21 mouse cellular contexts compared by ENCODE assay signal in the genomic region with DNA sequence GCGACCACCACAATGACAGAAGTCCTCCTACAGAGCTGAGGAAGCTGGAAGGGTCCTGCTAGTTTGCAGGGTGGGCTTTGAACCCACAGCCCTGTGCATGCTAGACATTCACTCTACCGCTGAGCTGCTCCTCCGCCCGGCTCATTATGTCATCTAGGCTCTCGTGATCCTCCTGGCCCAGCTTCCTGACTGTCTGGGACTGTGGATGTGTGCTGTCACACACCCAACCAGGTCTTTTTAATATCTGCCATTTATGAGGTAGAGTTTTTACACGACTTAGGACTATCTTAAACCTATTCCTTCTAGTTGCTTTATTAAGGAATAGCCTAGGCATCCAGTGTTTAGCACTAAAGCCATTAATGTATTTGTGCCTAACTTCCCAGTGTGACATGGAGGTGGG. TPM values are rescaled to one million over a fixed set of nuclear protein-coding genes. Genes with fewer than 3 reads are reported as not detected.
DNase-seq lines count a peak whose midpoint lies in the region; ATAC-seq and TF ChIP-seq lines count a peak whose summit lies in the region.
"Had no signal": no experiment of that assay in that cellular context is flagged by ENCODE, and none has a peak within 500 bp of the region (broad histone marks: within the 10 kb centered on the region; RNA-seq: fewer than 3 reads in every experiment).

No protein-coding gene starts in this region.

- H3K4me2 ChIP-seq in embryonic facial prominence, embryonic 13.5 days: no peak overlapping the region
- H3K4me2 ChIP-seq in midbrain, embryonic 11.5 days: no peak overlapping the region
- no peak overlapping the region for H3K4me2 ChIP-seq in midbrain, postnatal 0 days (ENCODE audit: low read depth, low read length, poor library complexity, severe bottlenecking)

- H3K27ac ChIP-seq in embryonic facial prominence, embryonic 13.5 days: 0 out of 2 replicates have a peak overlapping the region, but pooled peaks have one; percentile 22
- no peak overlapping the region for H3K27ac ChIP-seq in embryonic facial prominence, embryonic 10.5 days (replicated peaks)
- H3K27ac ChIP-seq in midbrain, embryonic 11.5 days (ENCODE audit: low read depth, low read length): no peak overlapping the region
- H3K27ac ChIP-seq in midbrain, postnatal 0 days (ENCODE audit: low read depth, low read length): no peak overlapping the region

- H3K27me3 ChIP-seq in embryonic facial prominence, embryonic 13.5 days: no peaks in the 10 kb centered on the region
- no peaks in the 10 kb centered on the region for H3K27me3 ChIP-seq in embryonic facial prominence, embryonic 10.5 days (replicated peaks; ENCODE audit: low read depth, poor library complexity, severe bottlenecking)
- no peaks in the 10 kb centered on the region for H3K27me3 ChIP-seq in midbrain, embryonic 11.5 days (ENCODE audit: control insufficient read depth, insufficient read depth, low read length)
- no peaks in the 10 kb centered on the region for H3K27me3 ChIP-seq in midbrain, postnatal 0 days (ENCODE audit: insufficient read depth, low read length)
- H3K27me3 ChIP-seq: CH12.LX, Patski had no signal

- WGBS in embryonic facial prominence, embryonic 13.5 days: 85% methylated on average over 6 of the region's 6 CpGs
- 92% methylated on average over 6 of the region's 6 CpGs for WGBS in embryonic facial prominence, embryonic 10.5 days
- WGBS in midbrain, embryonic 11.5 days: 93% methylated on average over 6 of the region's 6 CpGs
- WGBS in midbrain, postnatal 0 days: 96% methylated on average over 6 of the region's 6 CpGs

- no peaks in the 10 kb centered on the region for H3K4me1 ChIP-seq in embryonic facial prominence, embryonic 13.5 days
- no peaks in the 10 kb centered on the region for H3K4me1 ChIP-seq in embryonic facial prominence, embryonic 10.5 days
- no peaks in the 10 kb centered on the region for H3K4me1 ChIP-seq in midbrain, embryonic 11.5 days (ENCODE audit: control insufficient read depth, insufficient read depth, low read length)
- H3K4me1 ChIP-seq in midbrain, postnatal 0 days (ENCODE audit: insufficient read depth, low read length): no peaks in the 10 kb centered on the region

- intact Hi-C loops in heart, postnatal 36 days (cut with DNase I): loop anchor here (10.0 kb wide), 1 partner anchor 731 kb away; no protein-coding TSS in a partner anchor

- H3K9me3 ChIP-seq in embryonic facial prominence, embryonic 13.5 days: no peaks in the 10 kb centered on the region
- H3K9me3 ChIP-seq in embryonic facial prominence, embryonic 10.5 days: no peaks in the 10 kb centered on the region
- H3K9me3 ChIP-seq in midbrain, embryonic 11.5 days (ENCODE audit: control insufficient read depth, low read length): no peaks in the 10 kb centered on the region
- no peaks in the 10 kb centered on the region for H3K9me3 ChIP-seq in midbrain, postnatal 0 days (ENCODE audit: low read length)
- H3K9me3 ChIP-seq: G1E had no signal

- no peak for TF ChIP-seq CTCF in midbrain, postnatal 0 days (IDR thresholded peaks at IDR 0.05)

- peaks cover 65% of the 10 kb centered on the region for H3K36me3 ChIP-seq in embryonic facial prominence, embryonic 13.5 days
- H3K36me3 ChIP-seq in embryonic facial prominence, embryonic 10.5 days (replicated peaks): peaks cover 71% of the 10 kb centered on the region
- peaks cover 4% of the 10 kb centered on the region; the same call in 1 of the 2 replicates for H3K36me3 ChIP-seq in midbrain, embryonic 11.5 days (ENCODE audit: control insufficient read depth, insufficient read depth, low read length)
- H3K36me3 ChIP-seq in midbrain, postnatal 0 days (ENCODE audit: insufficient read depth, low read length): peaks cover 37% of the 10 kb centered on the region

- no peak for ATAC-seq in embryonic facial prominence, embryonic 13.5 days (ENCODE audit: insufficient number of reproducible peaks, insufficient read depth, low FRiP score, low TSS enrichment, low read depth)
- no peak for ATAC-seq in midbrain, embryonic 11.5 days (ENCODE audit: low FRiP score)
- ATAC-seq in midbrain, postnatal 0 days (ENCODE audit: low FRiP score): no peak
- ATAC-seq: activated CD4-positive, CD25-positive, alpha-beta regulatory T cell, adult 4 months; CD4-positive, CD25-positive, alpha-beta regulatory T cell, adult 4 months; Patski had no signal

- no peak for DNase-seq in embryonic facial prominence, embryonic 10.5 days (ENCODE audit: low spot score)
- DNase-seq in heart, adult 11 months: peak; percentile 63
- no peak for DNase-seq in heart, postnatal 36 days
- peak; percentile 51 for DNase-seq in midbrain, embryonic 11.5 days (ENCODE audit: low spot score, missing footprints)
- no peak for DNase-seq in midbrain, postnatal 0 days (ENCODE audit: low spot score)
- DNase-seq: adrenal gland, adult 2 months; adrenal gland, adult 8-10 months; adrenal gland, postnatal 10 days; adrenal gland, postnatal 14 days; adrenal gland, postnatal 25 days; adrenal gland, postnatal 36 days; B cell, adult 2 months; cerebellum, adult 11 months; cerebellum, adult 11-12 months; cerebellum, adult 18-20 months had no signal

- no peak overlapping the region for H3K4me3 ChIP-seq in embryonic facial prominence, embryonic 13.5 days
- H3K4me3 ChIP-seq in embryonic facial prominence, embryonic 10.5 days: no peak overlapping the region
- no peak overlapping the region for H3K4me3 ChIP-seq in midbrain, embryonic 11.5 days (ENCODE audit: low read depth, low read length)
- H3K4me3 ChIP-seq in midbrain, postnatal 0 days (ENCODE audit: low read depth, low read length): no peak overlapping the region

- H3K9ac ChIP-seq in embryonic facial prominence, embryonic 13.5 days: no peak overlapping the region
- H3K9ac ChIP-seq in midbrain, embryonic 11.5 days (ENCODE audit: low read length): no peak overlapping the region
- H3K9ac ChIP-seq in midbrain, postnatal 0 days (replicated peaks; ENCODE audit: low read length, poor library complexity, severe bottlenecking): no peak overlapping the region

RNA-seq across cellular contexts. Expression of a gene that starts 41.6 kb away (rescaled TPM):
- 28.1 and 36.9 TPM in 2 replicates for polyA plus RNA-seq in embryonic facial prominence, embryonic 13.5 days (2015; fragmentation: Nextera tagmentation; extraction: Ambion mirVana)
- polyA plus RNA-seq in embryonic facial prominence, embryonic 10.5 days (2016; fragmentation: Nextera tagmentation; extraction: Ambion mirVana): 23.6 and 24.2 TPM in 2 replicates
- total RNA-seq in heart, postnatal 36 days (2021): 100 to 1,000 TPM; 203 to 252 TPM
- polyA plus RNA-seq in midbrain, embryonic 11.5 days (2014; fragmentation: Nextera tagmentation; extraction: Ambion mirVana): 28.4 and 32.3 TPM in 2 replicates
- total RNA-seq in midbrain, postnatal 0 days (2014; rRNA removed): 35.8 and 36.1 TPM in 2 replicates
- 19.6 and 20.5 TPM in 2 replicates for polyA plus RNA-seq in midbrain, postnatal 0 days (2015; fragmentation: Nextera tagmentation; extraction: Ambion mirVana)

Comparison
In these comparisons a context has a peak if more than half of its experiments do, and no peak if none do; other contexts are left out.
1. DNase-seq: peak in heart, adult 11 months (single experiment) and midbrain, embryonic 11.5 days (single experiment); none in embryonic facial prominence, embryonic 10.5 days (single experiment), heart, postnatal 36 days (0 of 2) and midbrain, postnatal 0 days (single experiment).